Mouse (Mus musculus): ENCODE measurements around the gene Dhx16.

The Dhx16 gene

GRCm38 (mm10) chr17:35896781-35897643 lies 17.4 kb downstream of the Dhx16 start, which contains the start of gene 2310061I04Rik:
Gene 2310061I04Rik, minus strand, starts transcription at chr17:35897431.
- peak; percentile 88 for DNase-seq (ENCODE audit: low spot score)

DNA sequence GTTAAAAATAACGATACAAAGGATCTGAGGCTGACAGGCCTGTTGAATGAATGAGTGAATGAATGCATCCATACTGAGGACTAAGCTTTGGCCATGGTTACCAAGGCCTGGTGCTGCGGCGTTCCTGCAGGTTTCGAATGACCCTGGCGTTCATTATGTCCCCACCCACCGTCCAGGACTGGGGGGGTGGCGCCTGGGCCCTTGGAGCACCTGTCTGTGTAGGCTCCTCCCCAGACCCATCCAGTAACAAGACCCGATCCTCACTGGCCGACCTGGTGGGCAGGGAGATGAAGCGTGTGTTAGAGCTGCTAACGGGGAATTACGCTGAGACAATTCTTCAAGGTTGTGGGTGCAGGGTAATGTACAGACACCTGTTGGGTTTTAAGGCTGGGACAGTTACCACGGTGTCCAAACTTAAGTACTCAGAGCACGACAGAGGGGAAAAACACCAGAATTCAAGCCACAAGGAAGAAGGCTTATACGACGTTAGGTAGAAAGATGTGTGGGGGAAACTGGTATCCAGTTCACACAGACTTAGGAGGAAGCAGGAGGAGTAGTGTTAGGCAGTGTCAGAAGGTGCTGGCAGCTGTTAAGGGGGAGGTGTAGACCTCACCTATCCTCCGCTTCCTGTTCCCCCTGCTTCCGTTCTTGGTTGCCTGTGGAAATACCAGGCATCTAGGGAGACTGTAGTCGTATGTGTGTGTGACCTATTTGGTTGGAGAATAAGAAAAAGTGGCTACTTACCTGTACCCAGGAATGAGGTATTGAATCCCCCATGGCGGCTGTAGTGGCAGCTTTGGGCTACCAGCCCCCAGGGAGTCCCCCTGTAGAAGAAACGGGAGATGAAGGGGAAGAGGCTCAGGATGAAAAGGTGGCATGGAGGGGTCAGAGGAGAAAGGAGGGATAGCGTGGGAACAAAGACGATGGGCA lies 18.3 kb downstream of the Dhx16 start:
- peak; percentile 13 for DNase-seq (ENCODE audit: low spot score)

GRCm38 (mm10) chr17:35900636-35901035 lies 21.0 kb downstream of the Dhx16 start:
- DNase-seq (ENCODE audit: low spot score): no peak

GRCm38 (mm10) chr17:35903343-35903991 lies 23.8 kb downstream of the Dhx16 start:
- no peak for DNase-seq (ENCODE audit: low spot score)

GRCm38 (mm10) chr17:35903992-35904355 lies 24.4 kb downstream of the Dhx16 start:
- no peak for DNase-seq (ENCODE audit: low spot score)

- no peak for DNase-seq (ENCODE audit: low spot score)
Measured at GRCm38 (mm10) chr17:35905587-35905986, 26.0 kb downstream of the Dhx16 start.

- DNase-seq (ENCODE audit: low spot score): no peak
Measured at GRCm38 (mm10) chr17:35907609-35908008, 28.0 kb downstream of the Dhx16 start.

DNA sequence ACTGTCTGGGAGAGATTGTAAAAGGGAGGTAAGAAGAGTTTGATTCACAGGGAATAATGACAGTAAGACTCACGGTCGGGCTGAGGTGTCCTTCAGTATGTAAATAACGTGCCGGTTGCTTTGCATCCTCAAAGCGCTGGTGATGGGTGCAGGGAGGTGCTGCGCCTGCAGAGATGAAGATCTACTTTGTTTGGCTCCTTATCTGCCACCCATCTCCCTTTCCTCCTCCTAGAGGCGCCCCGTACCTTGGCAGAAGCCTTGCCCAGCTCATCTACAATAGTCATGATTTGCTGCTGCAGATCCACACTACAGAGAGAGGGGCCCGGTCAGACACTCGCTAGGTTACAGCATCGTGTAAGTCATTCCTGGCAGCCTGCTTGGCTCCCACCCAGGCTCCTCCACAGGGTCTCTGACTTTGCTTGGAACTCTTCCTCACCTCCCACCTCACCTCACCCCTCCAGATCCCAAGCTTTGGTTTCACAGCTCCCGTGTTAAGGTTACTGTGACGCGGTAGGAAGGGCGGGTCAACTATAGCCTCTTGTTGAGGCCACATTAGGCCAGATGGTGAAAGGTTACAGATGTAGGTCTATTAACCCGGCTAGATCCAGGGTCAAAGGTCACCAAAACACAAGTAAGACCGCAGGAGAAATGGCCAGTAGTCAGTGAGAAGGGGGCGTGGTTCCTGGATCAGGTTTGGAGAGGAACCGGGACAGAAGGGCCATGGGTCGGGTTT lies 29.7 kb downstream of the Dhx16 start:
- DNase-seq (ENCODE audit: low spot score): no peak

DNA sequence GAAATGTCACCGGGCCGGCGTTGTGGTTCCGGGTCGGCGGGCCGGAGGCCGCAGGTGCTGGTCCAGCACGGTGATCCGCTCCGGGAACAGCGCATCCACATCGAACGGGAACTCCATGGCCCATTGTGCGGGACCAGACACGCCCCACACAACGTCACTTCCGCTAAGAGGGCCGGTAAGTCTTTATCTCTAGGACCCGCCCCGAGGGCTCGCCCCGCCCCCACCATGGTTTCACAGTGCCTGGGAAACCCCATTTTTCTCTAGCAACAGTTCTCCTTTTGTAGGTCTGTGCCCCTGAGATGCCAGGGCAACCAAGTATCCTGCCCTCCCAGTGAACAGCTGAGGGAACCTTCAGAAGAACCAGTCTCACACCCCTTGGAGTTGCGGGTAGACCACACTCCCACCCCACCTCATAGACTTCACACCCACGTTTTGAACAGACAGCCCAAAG lies 30.3 kb downstream of the Dhx16 start, which contains the start of gene Atat1:
Gene Atat1, minus strand, starts transcription at position 157 of the 451 bp plus-strand sequence.
- peak; percentile 97 for DNase-seq (ENCODE audit: low spot score)

DNA sequence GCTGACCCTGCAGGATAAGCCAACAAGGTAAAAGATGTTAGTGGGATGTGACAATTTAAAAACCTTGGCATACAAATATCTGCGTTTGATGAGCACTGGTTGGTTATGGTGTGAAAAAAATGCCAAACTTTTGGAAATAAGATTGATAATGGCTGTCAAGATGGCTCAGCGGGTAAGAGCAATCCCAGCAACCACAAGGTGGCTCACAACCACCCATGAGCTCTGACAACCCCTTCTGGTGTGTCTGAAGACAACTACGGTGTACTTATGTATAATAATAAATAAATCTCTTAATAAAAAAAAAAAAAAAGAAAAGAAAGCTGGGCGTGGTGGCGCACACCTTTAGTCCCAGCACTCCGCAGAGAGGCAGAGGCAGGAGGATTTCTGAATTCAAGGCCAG lies 35.4 kb downstream of the Dhx16 start:
- no peak for DNase-seq (ENCODE audit: low spot score)

DNA sequence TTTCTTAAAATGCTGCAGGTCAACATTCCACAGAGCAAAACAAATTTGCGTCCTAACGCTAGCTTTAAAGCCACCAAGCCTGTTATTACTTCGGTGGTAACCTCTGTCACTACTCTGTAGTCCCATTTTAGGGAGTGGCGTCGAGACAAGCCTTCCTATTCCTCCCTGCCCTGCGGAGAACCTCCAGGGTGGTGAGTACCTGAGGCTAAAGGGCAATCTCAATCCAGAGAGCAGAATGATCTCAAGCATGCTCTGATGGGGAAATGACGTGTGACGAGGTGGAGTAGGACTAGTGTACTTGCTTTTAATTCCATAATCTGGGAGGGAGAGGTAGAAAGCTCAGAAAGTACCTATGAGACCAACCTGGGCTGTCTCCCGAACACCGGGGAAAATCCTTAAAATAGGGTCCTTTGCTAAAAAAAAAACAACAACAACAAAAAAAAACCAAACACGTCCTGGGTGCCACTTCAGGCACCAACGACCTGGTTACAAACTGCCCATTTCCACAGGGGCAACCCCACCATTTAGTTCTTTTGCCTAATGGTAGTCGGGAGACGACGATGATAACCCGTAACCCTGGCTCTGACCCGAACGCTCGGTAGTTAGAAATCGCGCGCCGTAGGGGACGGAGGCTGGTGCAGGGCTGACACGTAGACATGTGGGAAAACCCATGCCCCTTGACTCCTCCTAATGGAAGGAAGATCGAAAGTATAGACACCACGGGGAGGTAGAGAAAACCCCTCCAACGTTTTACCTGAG lies 36.1 kb downstream of the Dhx16 start:
- DNase-seq (ENCODE audit: low spot score): peak; percentile 17

DNA sequence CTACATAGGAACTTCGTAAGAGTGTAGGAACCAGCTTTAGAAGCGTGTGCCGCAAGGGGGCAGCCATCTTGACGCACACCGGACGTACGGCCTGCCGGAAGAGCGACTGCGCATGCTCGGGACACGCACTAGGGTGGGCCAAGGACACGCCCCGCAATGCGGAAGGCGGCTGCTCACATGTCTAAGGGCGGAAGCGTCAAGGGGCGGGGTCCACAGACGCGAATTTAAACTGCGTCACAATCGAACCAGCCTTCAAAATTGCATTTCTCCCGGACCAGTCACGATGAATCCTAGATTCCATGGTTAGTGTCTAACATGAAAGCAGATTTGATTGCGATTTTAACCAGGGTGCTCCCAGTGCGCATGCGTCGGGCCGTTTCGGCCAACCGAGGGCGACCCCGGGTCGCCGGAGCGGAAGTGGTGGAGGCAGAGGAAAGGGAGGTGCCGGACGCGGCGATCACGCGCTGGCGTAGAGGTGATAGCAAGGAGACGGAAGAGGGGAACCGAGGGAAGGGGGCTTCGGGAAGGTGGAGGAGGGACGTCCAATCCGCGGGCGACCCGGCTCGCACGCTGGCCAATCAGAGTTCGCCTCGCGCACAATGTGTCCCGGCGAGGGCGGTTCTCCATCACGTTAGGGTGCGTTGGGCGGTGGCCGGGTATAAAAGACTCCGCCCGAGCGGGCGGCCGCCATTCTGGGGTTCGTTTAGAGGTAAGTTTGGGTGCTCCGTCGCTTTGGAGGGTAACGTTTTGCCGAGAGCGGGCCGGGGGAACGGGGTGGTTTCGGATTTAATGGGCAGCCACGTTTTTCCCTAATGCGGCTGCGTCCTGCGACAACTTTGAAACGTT lies 36.9 kb downstream of the Dhx16 start, which contains the start of the genes Mrps18b and Ppp1r10:
Gene Mrps18b, minus strand, starts transcription at position 93 of the 846 bp plus-strand sequence.
Gene Ppp1r10, plus strand, starts transcription at position 138 of the 846 bp plus-strand sequence.
- peak; percentile 100 for DNase-seq (ENCODE audit: low spot score)

DNA sequence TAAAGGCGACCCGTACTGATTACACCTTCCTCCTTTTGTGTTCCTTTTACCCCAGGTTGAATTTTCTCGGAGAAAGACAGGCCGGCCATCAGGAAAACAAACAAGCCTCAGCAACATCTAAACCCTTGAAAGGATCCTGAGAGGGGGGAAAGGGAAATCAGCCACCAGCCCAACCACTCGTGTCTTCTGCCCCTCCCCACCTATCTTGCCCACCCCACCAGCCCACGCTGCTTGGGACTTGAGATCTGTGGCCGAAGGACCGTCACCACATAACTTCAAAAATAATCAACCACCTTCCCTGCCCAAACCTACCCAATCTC lies 37.5 kb downstream of the Dhx16 start:
- peak; percentile 40 for DNase-seq (ENCODE audit: low spot score)

- DNase-seq (ENCODE audit: low spot score): peak; percentile 64
Measured at GRCm38 (mm10) chr17:35917463-35918251, 38.0 kb downstream of the Dhx16 start.

GRCm38 (mm10) chr17:35918276-35919059 lies 38.8 kb downstream of the Dhx16 start:
- peak; percentile 61 for DNase-seq (ENCODE audit: low spot score)

GRCm38 (mm10) chr17:35919060-35919715 lies 39.6 kb downstream of the Dhx16 start:
- peak; percentile 97 for DNase-seq (ENCODE audit: low spot score)

DNA sequence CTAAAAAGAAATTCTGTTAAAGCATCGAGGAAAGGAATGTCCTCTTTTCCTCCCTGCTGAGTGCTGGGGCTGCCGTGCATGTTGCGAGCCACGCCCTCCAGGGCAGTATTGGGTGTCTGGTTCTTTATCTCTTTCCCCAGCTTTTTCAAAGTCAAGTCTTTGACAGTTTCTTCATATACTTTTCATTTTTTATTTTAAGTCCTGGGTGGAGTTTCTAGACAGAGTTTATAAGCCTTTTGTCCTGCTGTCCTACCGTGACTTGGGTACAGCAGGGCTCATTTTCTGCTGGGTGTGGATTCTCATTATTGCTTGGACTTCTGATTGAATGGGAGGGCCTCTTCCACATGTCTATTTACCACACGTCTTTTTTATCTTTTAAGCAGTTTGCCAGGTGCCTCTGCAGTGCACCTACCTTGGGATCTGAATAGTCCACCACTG lies 40.3 kb downstream of the Dhx16 start:
- no peak for DNase-seq (ENCODE audit: low spot score)
